Mouse (Mus musculus) E14TG2a.4 (cell line): ENCODE results near the gene Terf2.
"Not testable (repeated sequence)": the region's sequence is repeated elsewhere in the genome, so short reads cannot be mapped to it uniquely, and the experiment has no call there.

Experiments used
- H3K27me3 ChIP-seq: 2 replicates; pipeline ENCODE4 v1.6.1; 2014; ENCODE audit warnings: low read length, control low read depth; ENCODE audit not compliant: insufficient read depth
- H3K36me3 ChIP-seq: 2 replicates; pipeline ENCODE4 v1.6.1; 2014; ENCODE audit warnings: low read length, control low read depth; ENCODE audit not compliant: insufficient read depth
- H3K4me1 ChIP-seq: replicated peaks from 2 replicates; pipeline ENCODE4 v1.6.1; 2014; ENCODE audit warnings: low read depth, low read length, control low read depth
- H3K4me3 ChIP-seq: replicated peaks from 2 replicates; pipeline ENCODE4 v1.5.1; 2014; ENCODE audit warnings: mild to moderate bottlenecking, low read length
- H3K9me3 ChIP-seq: 2 replicates; pipeline ENCODE4 v1.6.1; 2014; ENCODE audit warnings: low read length, control low read depth
- CTCF ChIP-seq: conservative IDR thresholded peaks from 2 replicates; pipeline ENCODE4 v1.5.1; 2014; ENCODE audit warnings: low read length
- NANOG ChIP-seq: IDR thresholded peaks from 2 replicates; pipeline ENCODE4 v1.6.1; 2014; ENCODE audit warnings: borderline replicate concordance, low read length, mixed read lengths
- POU5F1 ChIP-seq: IDR thresholded peaks from 2 replicates; pipeline ENCODE4 v1.6.1; 2014; ENCODE audit warnings: low read length, borderline replicate concordance

Gene Terf2

DNA sequence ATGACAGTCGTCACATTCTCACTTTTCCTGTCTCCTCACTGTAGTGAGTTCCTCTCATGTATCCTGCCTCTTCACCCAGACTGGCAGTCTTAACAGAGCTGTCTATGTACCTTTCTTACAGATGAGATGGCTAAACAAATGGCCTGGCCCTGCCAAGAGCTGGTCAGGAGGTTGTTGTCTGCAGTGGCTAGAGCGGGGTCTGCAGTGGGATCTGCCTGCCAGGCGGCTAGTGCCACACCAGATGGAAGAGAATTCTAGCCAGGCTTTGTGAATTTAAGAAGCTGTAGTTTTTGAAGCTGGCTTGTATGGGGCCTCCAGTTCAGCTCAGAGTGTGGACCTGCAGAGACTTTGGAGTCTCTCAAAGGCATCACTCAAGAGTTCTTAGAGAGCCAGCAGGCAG lies 60.7 kb downstream of the Terf2 start:
- Histone ChIP-seq H3K36me3 (peaks cover 27% of the 10 kb centered on the region), H3K9me3 (no peaks in the 10 kb centered on the region), H3K27me3 (no peaks in the 10 kb centered on the region), H3K4me1 (peaks cover 40% of the 10 kb centered on the region), H3K4me3 (no peak overlapping the region)
- no peak for TF ChIP-seq CTCF
- TF ChIP-seq POU5F1: no peak
- no peak for TF ChIP-seq NANOG

DNA sequence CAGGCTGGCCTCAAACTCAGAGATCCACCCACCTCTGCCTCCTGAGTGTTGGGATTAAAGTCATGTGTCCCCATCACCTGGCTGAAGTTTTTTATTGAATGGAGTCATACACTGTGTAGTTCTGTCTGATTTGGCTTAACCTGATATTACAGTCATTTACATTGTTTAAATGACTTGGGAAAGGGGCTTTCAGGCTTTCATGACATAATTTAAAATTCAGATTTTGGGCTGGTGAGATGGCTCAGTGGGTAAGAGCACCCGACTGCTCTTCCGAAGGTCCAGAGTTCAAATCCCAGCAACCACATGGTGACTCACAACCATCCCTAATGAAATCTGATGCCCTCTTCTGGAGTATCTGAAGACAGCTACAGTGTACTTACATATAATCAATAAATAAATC lies 62.7 kb downstream of the Terf2 start:
- peaks cover 32% of the 10 kb centered on the region for H3K4me1 ChIP-seq
- not testable (repeated sequence) for H3K36me3 ChIP-seq, H3K4me3 ChIP-seq, H3K27me3 ChIP-seq
- H3K9me3 ChIP-seq: peaks cover 11% of the 10 kb centered on the region

DNA sequence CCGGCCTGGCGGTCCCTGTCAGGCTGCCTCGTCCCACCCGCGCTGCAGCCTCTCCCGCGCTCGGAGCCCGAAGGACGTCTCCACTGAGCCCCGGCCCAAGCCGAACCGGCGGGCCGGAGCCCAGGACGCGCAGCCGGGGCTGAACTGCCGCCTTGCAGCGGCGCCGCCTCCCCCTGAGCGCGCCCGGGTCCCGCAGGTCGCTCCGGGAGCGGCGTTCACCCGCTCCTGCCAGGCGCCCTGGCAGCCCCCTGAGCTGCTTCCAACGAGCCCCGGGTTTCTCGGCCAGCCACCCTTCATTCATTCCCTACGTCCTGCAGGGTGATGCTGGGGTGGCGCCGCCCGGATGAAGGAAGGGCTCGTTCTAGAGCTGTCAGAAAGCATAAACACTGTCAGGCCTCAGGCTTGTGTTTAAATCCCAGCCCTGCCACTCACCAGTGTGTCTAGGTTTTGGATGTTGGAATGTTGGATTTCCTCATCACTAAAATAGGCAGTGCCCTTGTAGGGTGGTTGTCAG lies 64.7 kb downstream of the Terf2 start:
- Histone ChIP-seq H3K36me3 (peaks cover 5% of the 10 kb centered on the region), H3K4me1 (peaks cover 28% of the 10 kb centered on the region), H3K4me3 (peak overlapping the region; percentile 94), H3K9me3 (peaks cover 11% of the 10 kb centered on the region), H3K27me3 (no peaks in the 10 kb centered on the region)
- no peak for TF ChIP-seq POU5F1
- no peak for TF ChIP-seq NANOG
- TF ChIP-seq CTCF: no peak

DNA sequence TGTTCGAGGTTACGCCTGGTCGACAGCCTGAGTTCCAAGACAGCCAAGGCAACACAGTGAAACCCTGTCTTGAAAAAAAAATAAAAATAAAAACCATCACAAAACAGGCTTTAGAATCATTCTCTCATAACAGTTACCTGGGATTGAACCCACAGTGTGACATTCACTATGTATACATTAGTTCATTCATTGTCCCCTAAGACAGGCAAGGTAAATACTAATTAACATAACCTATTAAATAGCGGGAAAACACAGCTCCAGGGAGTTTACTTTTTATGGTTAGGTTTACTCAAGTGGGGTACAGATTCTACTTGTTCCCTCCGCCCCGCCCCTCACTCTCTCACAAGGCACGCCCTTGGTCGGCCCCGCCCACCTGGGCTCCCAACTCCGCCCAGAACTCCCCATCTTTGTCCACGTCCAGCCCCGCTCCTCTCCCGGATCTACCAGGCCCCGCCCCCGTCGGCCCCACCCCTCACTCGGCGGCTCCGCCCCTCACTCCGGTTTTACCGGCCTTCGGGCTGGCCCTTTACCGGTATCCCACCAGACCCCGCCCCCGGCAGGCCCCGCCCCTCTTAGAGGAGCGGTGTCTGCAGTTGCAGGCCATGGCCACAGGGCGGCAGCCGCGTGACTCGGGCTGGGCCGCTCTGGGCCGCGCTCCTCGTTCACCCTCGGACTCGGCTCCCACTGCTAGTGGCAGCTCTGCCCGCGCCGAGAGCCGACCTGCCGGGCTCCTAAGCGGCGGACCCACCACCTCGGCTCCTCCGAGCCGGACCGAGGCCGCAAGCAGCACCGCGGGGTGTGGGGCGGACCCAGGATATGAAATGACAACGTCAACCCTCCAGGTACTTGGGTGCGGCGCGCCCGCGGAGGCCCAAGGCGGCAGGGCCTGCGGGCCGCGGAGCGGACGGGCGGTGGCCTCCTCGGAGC lies 65.4 kb downstream of the Terf2 start, which contains the start of gene Vps4a:
Gene Vps4a (plus strand): TSS at position 573 of the 927 bp plus-strand sequence.
- H3K9me3 ChIP-seq: peaks cover 11% of the 10 kb centered on the region
- H3K36me3 ChIP-seq: no peaks in the 10 kb centered on the region
- peak within 1 kb of the TSS; percentile 94 for H3K4me3 ChIP-seq
- H3K27me3 ChIP-seq: no peaks in the 10 kb centered on the region
- TF ChIP-seq NANOG: no peak
- no peak for TF ChIP-seq POU5F1
- no peak for TF ChIP-seq CTCF
- H3K4me1 ChIP-seq: peaks cover 28% of the 10 kb centered on the region

DNA sequence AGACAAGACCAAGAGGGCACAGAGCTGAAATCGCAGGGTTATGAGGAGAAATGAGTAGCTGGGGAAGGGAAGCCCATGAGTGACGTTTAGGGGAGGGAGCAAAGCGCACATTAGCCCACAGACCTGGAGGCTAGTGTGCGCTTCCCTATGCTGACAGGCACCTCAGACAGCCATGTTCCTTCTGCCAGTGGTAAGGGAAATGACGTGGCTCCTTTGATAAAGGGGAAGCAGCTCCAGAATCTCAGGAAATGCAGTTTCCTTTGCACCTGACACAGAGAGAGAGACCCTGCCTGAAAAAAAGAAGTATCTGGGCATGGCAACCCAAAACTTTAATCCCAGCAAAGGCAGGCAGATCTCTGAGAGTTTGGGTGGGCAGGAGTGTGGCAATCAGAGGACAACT lies 66.3 kb downstream of the Terf2 start:
- peaks cover 28% of the 10 kb centered on the region for H3K4me1 ChIP-seq
- H3K36me3 ChIP-seq: no peaks in the 10 kb centered on the region
- TF ChIP-seq CTCF (no peak), POU5F1 (no peak), NANOG (no peak)
- H3K9me3 ChIP-seq: peaks cover 11% of the 10 kb centered on the region
- H3K4me3 ChIP-seq: no peak overlapping the region
- no peaks in the 10 kb centered on the region for H3K27me3 ChIP-seq

DNA sequence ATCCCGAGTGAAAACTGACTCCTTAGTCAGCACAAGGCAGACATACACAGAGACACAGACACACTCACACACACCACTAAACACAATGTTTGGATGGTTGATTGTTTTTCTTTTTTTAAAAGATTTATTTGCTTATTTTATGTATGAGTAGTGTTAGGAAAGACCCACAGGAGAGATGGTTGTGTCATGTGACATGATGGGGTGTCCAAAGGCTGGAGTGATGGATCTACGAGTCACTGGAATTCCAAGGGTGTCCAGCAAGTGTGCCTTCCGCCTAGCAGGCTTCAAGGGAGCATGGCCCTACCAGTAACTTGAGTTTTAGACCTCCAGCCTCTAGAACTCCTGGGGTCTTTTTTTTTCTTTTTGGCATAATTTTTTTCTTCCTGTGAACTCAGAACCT lies 67.0 kb downstream of the Terf2 start:
- no peak overlapping the region for H3K4me3 ChIP-seq
- H3K9me3 ChIP-seq: peaks cover 11% of the 10 kb centered on the region
- peaks cover 23% of the 10 kb centered on the region for H3K4me1 ChIP-seq
- H3K36me3 ChIP-seq: no peaks in the 10 kb centered on the region
- TF ChIP-seq CTCF: no peak
- no peak for TF ChIP-seq NANOG
- no peak for TF ChIP-seq POU5F1
- no peaks in the 10 kb centered on the region; the same call in 1 of the 2 replicates for H3K27me3 ChIP-seq

DNA sequence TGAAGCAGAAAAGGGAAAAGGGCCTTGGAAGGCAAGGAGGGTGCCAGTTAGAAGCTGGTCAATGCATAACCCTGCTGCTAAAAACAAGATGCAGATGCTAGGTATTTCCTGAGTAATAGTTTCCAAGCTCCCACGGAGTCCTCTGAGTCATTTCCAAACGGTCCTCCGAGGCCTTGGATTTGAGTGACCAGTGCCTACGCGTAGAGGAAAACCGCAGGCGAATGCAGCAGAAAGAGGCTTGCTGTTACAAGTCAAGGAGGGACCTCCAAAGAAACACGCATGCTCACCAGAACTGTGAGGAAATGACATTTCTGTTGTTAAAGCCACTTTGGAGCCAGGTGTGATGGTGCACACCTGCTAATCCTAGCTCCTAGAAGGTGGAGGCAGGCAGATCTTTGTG lies 72.9 kb downstream of the Terf2 start:
- H3K36me3 ChIP-seq: peaks cover 7% of the 10 kb centered on the region
- no peak overlapping the region for H3K4me3 ChIP-seq
- H3K4me1 ChIP-seq: peaks cover 10% of the 10 kb centered on the region
- TF ChIP-seq POU5F1: no peak
- TF ChIP-seq NANOG: no peak
- no peak for TF ChIP-seq CTCF
- H3K9me3 ChIP-seq: no peaks in the 10 kb centered on the region
- no peaks in the 10 kb centered on the region; the same call in 1 of the 2 replicates for H3K27me3 ChIP-seq
